Mouse (Mus musculus) urinary bladder, postnatal 10 days (tissue): ENCODE measurements around the gene Rabgap1l.

Experiments
- DNase-seq: peaks from one replicate; pipeline ENCODE4 v3.0.0; 2022; ENCODE audit warnings: low spot score

Gene Rabgap1l

GRCm38 (mm10) chr1:160181216-160181615, 611.8 kb downstream of the Rabgap1l start:
- DNase-seq = no peak

- no peak for DNase-seq
Observed at GRCm38 (mm10) chr1:160176903-160177302, 616.1 kb downstream of the Rabgap1l start.
